Mouse (Mus musculus): ENCODE data around the gene Shc3.

- TF ChIP-seq CTCF (conservative IDR thresholded peaks at IDR 0.05; ENCODE audit: insufficient read depth, insufficient read length, low read depth, low read length) (no peak), POLR2A (IDR thresholded peaks at IDR 0.05; ENCODE audit: low read depth, low read length) (no peak)
These were observed 184.3 kb downstream of the Shc3 start for GRCm38 (mm10) chr13:51384899-51385298.

Data from kidney, adult 2 months (tissue).